Mouse (Mus musculus): ENCODE measurements around the gene Sh3glb1. TPM values are rescaled to one million over a fixed set of nuclear protein-coding genes. Genes with fewer than 3 reads are reported as not detected.
"Not testable (repeated sequence)": the region's sequence is repeated elsewhere in the genome, so short reads cannot be mapped to it uniquely, and the experiment has no call there.

The Sh3glb1 gene
- polyA plus RNA-seq, 1 experiment = 253 TPM

GRCm38 (mm10) chr3:144736831-144737230, 16.7 kb upstream of the Sh3glb1 start:
- no peaks in the 10 kb centered on the region for H3K4me1 ChIP-seq (ENCODE audit: control insufficient read depth, insufficient read depth, low read length)
- TF ChIP-seq POLR2A (IDR thresholded peaks at IDR 0.05; ENCODE audit: low read depth, low read length) (no peak), CTCF (IDR thresholded peaks at IDR 0.05; ENCODE audit: borderline replicate concordance, insufficient read depth, low read length) (0 out of 2 replicates have a peak, but pooled peaks have one; percentile 9)
- no peak overlapping the region for H3K4me3 ChIP-seq (ENCODE audit: insufficient read depth, low read length)
- no peak overlapping the region for H3K27ac ChIP-seq (ENCODE audit: insufficient read depth, low read length)

GRCm38 (mm10) chr3:144723455-144723854, 3.3 kb upstream of the Sh3glb1 start:
- no peak overlapping the region for H3K4me3 ChIP-seq (ENCODE audit: insufficient read depth, low read length)
- no peaks in the 10 kb centered on the region for H3K4me1 ChIP-seq (ENCODE audit: control insufficient read depth, insufficient read depth, low read length)
- peak; percentile 76; the same call in 1 of the 2 replicates for TF ChIP-seq CTCF (IDR thresholded peaks at IDR 0.05; ENCODE audit: borderline replicate concordance, insufficient read depth, low read length)
- TF ChIP-seq POLR2A (IDR thresholded peaks at IDR 0.05; ENCODE audit: low read depth, low read length) = no peak

GRCm38 (mm10) chr3:144722566-144722965, 2.4 kb upstream of the Sh3glb1 start:
- not testable (repeated sequence) for H3K27ac ChIP-seq (ENCODE audit: insufficient read depth, low read length); H3K4me1 ChIP-seq (ENCODE audit: control insufficient read depth, insufficient read depth, low read length); H3K4me3 ChIP-seq (ENCODE audit: insufficient read depth, low read length)

More at GRCm38 (mm10) chr3:144723455-144723854, 3.3 kb upstream of the Sh3glb1 start:
- H3K27ac ChIP-seq (ENCODE audit: insufficient read depth, low read length) = no peak overlapping the region

- no peaks in the 10 kb centered on the region; the same call in 1 of the 2 replicates for H3K4me1 ChIP-seq (ENCODE audit: control insufficient read depth, insufficient read depth, low read length)
- no peak overlapping the region for H3K4me3 ChIP-seq (ENCODE audit: insufficient read depth, low read length)
- H3K27ac ChIP-seq (ENCODE audit: insufficient read depth, low read length) = no peak overlapping the region
- TF ChIP-seq CTCF (IDR thresholded peaks at IDR 0.05; ENCODE audit: borderline replicate concordance, insufficient read depth, low read length) (no peak), POLR2A (IDR thresholded peaks at IDR 0.05; ENCODE audit: low read depth, low read length) (no peak)
Measured at GRCm38 (mm10) chr3:144721860-144722256, 1.7 kb upstream of the Sh3glb1 start.

- peak overlapping the region; percentile 63; the same call in 1 of the 2 replicates for H3K27ac ChIP-seq (ENCODE audit: insufficient read depth, low read length)
- H3K4me1 ChIP-seq (ENCODE audit: control insufficient read depth, insufficient read depth, low read length) = no peaks in the 10 kb centered on the region; the same call in 1 of the 2 replicates
- no peak for TF ChIP-seq CTCF (IDR thresholded peaks at IDR 0.05; ENCODE audit: borderline replicate concordance, insufficient read depth, low read length)
- TF ChIP-seq POLR2A (IDR thresholded peaks at IDR 0.05; ENCODE audit: low read depth, low read length) = no peak
- H3K4me3 ChIP-seq (ENCODE audit: insufficient read depth, low read length) = no peak overlapping the region
Measured at GRCm38 (mm10) chr3:144721077-144721859, 1.1 kb upstream of the Sh3glb1 start.

- TF ChIP-seq POLR2A (IDR thresholded peaks at IDR 0.05; ENCODE audit: low read depth, low read length) (no peak), CTCF (IDR thresholded peaks at IDR 0.05; ENCODE audit: borderline replicate concordance, insufficient read depth, low read length) (no peak)
- H3K27ac ChIP-seq (ENCODE audit: insufficient read depth, low read length) = peak overlapping the region; percentile 98
- peaks cover 4% of the 10 kb centered on the region for H3K4me1 ChIP-seq (ENCODE audit: control insufficient read depth, insufficient read depth, low read length)
- peak overlapping the region; percentile 100 for H3K4me3 ChIP-seq (ENCODE audit: insufficient read depth, low read length)
Measured at GRCm38 (mm10) chr3:144719088-144719900, 841 bp downstream of the Sh3glb1 start.

- H3K4me3 ChIP-seq (ENCODE audit: insufficient read depth, low read length) = peak overlapping the region; percentile 100
- TF ChIP-seq POLR2A (IDR thresholded peaks at IDR 0.05; ENCODE audit: low read depth, low read length) (no peak; the same call in 1 of the 2 replicates), CTCF (IDR thresholded peaks at IDR 0.05; ENCODE audit: borderline replicate concordance, insufficient read depth, low read length) (no peak)
- H3K27ac ChIP-seq (ENCODE audit: insufficient read depth, low read length) = peak overlapping the region; percentile 98
- H3K4me1 ChIP-seq (ENCODE audit: control insufficient read depth, insufficient read depth, low read length) = peaks cover 4% of the 10 kb centered on the region
Measured at GRCm38 (mm10) chr3:144718706-144719087, 1.4 kb downstream of the Sh3glb1 start.

GRCm38 (mm10) chr3:144717835-144718234, 2.3 kb downstream of the Sh3glb1 start:
- H3K4me3 ChIP-seq (ENCODE audit: insufficient read depth, low read length) = peak overlapping the region; percentile 26
- H3K4me1 ChIP-seq (ENCODE audit: control insufficient read depth, insufficient read depth, low read length) = peaks cover 4% of the 10 kb centered on the region
- TF ChIP-seq POLR2A (IDR thresholded peaks at IDR 0.05; ENCODE audit: low read depth, low read length) (no peak), CTCF (IDR thresholded peaks at IDR 0.05; ENCODE audit: borderline replicate concordance, insufficient read depth, low read length) (no peak)
- H3K27ac ChIP-seq (ENCODE audit: insufficient read depth, low read length) = no peak overlapping the region

GRCm38 (mm10) chr3:144717121-144717520, 3.0 kb downstream of the Sh3glb1 start:
- peaks cover 4% of the 10 kb centered on the region for H3K4me1 ChIP-seq (ENCODE audit: control insufficient read depth, insufficient read depth, low read length)
- H3K4me3 ChIP-seq (ENCODE audit: insufficient read depth, low read length) = no peak overlapping the region
- TF ChIP-seq POLR2A (IDR thresholded peaks at IDR 0.05; ENCODE audit: low read depth, low read length) = no peak
- H3K27ac ChIP-seq (ENCODE audit: insufficient read depth, low read length) = no peak overlapping the region

- Histone ChIP-seq H3K27ac (ENCODE audit: insufficient read depth, low read length) (no peak overlapping the region), H3K4me1 (ENCODE audit: control insufficient read depth, insufficient read depth, low read length) (peaks cover 4% of the 10 kb centered on the region), H3K4me3 (ENCODE audit: insufficient read depth, low read length) (no peak overlapping the region)
- TF ChIP-seq CTCF (IDR thresholded peaks at IDR 0.05; ENCODE audit: borderline replicate concordance, insufficient read depth, low read length) = no peak
Measured at GRCm38 (mm10) chr3:144715901-144716300, 4.2 kb downstream of the Sh3glb1 start.

Measured in embryonic fibroblast, embryonic 13.5 days (primary cell).